Mouse (Mus musculus) Patski (cell line): ENCODE results near the gene Mcrs1. TPM values are rescaled to one million over a fixed set of nuclear protein-coding genes. Genes with fewer than 3 reads are reported as not detected.

ENCODE experiments used
- ATAC-seq: fragments of 100-300 bp; one replicate; pipeline ENCODE4 v1.8.0; 2021
- CTCF ChIA-PET: fragments of 350-600 bp; sonication (Branson Sonifier 250); formaldehyde crosslinking; loops from one replicate; lab custom pipeline; 2022; ENCODE audit warnings: inconsistent platforms; lab: Charles Lee
- POLR2A ChIA-PET: fragments of 350-600 bp; sonication (Branson Sonifier 250); formaldehyde crosslinking; loops from one replicate; lab custom pipeline; 2022; ENCODE audit warnings: antibody characterized with exemption, inconsistent platforms; lab: Charles Lee
- DNase-seq: peaks from one replicate; pipeline ENCODE4 v3.0.0-alpha.2; 2011; ENCODE audit warnings: low read depth, low spot score
- H3K27me3 ChIP-seq: fragments of 371-371 bp; one replicate; pipeline ENCODE4 v1.5.1; 2021
- CTCF ChIP-seq: fragments of 100-300 bp; IDR thresholded peaks from one replicate; pipeline ENCODE4 v1.5.1; 2021
- in situ Hi-C: fragments of 300-500 bp; cut with MboI; formaldehyde crosslinking; loops from 3 replicates; pipeline ENCODE4 v1.11.1; 2018; ENCODE audit warnings: low pct_unique_long_range_greater_than_20kb, mixed read lengths
- polyA plus RNA-seq: library from polyadenylated mRNA; unstranded; gene quantifications from one replicate; pipeline ENCODE4 v1.2.3, GENCODE M21; 2021

Mcrs1 gene
- polyA plus RNA-seq, 1 experiment from 2014 or later: 69.7 TPM

GRCm38 (mm10) chr15:99214941-99215340 is 36.8 kb downstream of the Mcrs1 start:
- in situ Hi-C loops: loop anchor here (5.0 kb wide), 1 partner anchor 57 kb away; no protein-coding TSS in a partner anchor

GRCm38 (mm10) chr15:99213183-99213582 is 38.6 kb downstream of the Mcrs1 start:
- H3K27me3 ChIP-seq: no peaks in the 10 kb centered on the region
- no peak for ATAC-seq
- DNase-seq: no peak
- POLR2A ChIA-PET: interaction anchor here (0.6 to 0.7 kb wide), 2 partner anchors 47 to 52 kb away, joined by 3 read pairs; no protein-coding TSS in a partner anchor
- CTCF ChIA-PET: interaction anchor here (1.1 kb wide), 1 partner anchor 13 kb away, joined by 3 read pairs; no protein-coding TSS in a partner anchor
- in situ Hi-C loops: loop anchor here (5.0 kb wide), 1 partner anchor 59 kb away; no protein-coding TSS in a partner anchor
- TF ChIP-seq CTCF: no peak

More at GRCm38 (mm10) chr15:99214941-99215340, 36.8 kb downstream of the Mcrs1 start:
- CTCF ChIA-PET: interaction anchor here (1.1 kb wide), 1 partner anchor 51 kb away, joined by 5 read pairs; no protein-coding TSS in a partner anchor
- POLR2A ChIA-PET: interaction anchor here (1.3 kb wide), 1 partner anchor 38 kb away, joined by 3 read pairs; no protein-coding TSS in a partner anchor
- no peak for TF ChIP-seq CTCF
- H3K27me3 ChIP-seq: no peaks in the 10 kb centered on the region
- DNase-seq (no peak), ATAC-seq (no peak)

GRCm38 (mm10) chr15:99205959-99206358 is 45.8 kb downstream of the Mcrs1 start:
- in situ Hi-C loops: no loop called here
- no peaks in the 10 kb centered on the region for H3K27me3 ChIP-seq
- POLR2A ChIA-PET: no interaction called here
- CTCF ChIA-PET: no interaction called here
- no peak for TF ChIP-seq CTCF
- DNase-seq (no peak), ATAC-seq (no peak)

GRCm38 (mm10) chr15:99198761-99199160 is 53.0 kb downstream of the Mcrs1 start:
- in situ Hi-C loops: no loop called here
- POLR2A ChIA-PET: no interaction called here
- DNase-seq: no peak
- no peaks in the 10 kb centered on the region for H3K27me3 ChIP-seq
- peak; percentile 67 for TF ChIP-seq CTCF
- ATAC-seq: no peak
- CTCF ChIA-PET: interaction anchor here (1.2 to 1.3 kb wide), 2 partner anchors 13 to 198 kb away, joined by 3 to 4 read pairs; no protein-coding TSS in a partner anchor

- POLR2A ChIA-PET: no interaction called here
Measured at GRCm38 (mm10) chr15:99195043-99195442, 56.7 kb downstream of the Mcrs1 start.

GRCm38 (mm10) chr15:99194358-99194757 is 57.4 kb downstream of the Mcrs1 start:
- ChIA-PET POLR2A (no interaction called here), CTCF (no interaction called here)
- no peaks in the 10 kb centered on the region for H3K27me3 ChIP-seq
- in situ Hi-C loops: no loop called here
- DNase-seq (no peak), ATAC-seq (no peak)
- TF ChIP-seq CTCF: no peak

More at GRCm38 (mm10) chr15:99195043-99195442, 56.7 kb downstream of the Mcrs1 start:
- no peak for TF ChIP-seq CTCF
- DNase-seq: no peak
- no peak for ATAC-seq
- CTCF ChIA-PET: no interaction called here
- in situ Hi-C loops: no loop called here
- no peaks in the 10 kb centered on the region for H3K27me3 ChIP-seq

Other genes with a start within 250 kb of the Mcrs1 start
- gene Tuba1c, start 222.1 kb downstream of the Mcrs1 start, polyA plus RNA-seq: 210 TPM
- gene Prph, start 196.8 kb downstream of the Mcrs1 start, polyA plus RNA-seq: 0.76 TPM
- gene Troap, start 177.4 kb downstream of the Mcrs1 start, polyA plus RNA-seq: 23.7 TPM
- 0.24 TPM for gene C1ql4, start 164.1 kb downstream of the Mcrs1 start, polyA plus RNA-seq
- gene Dnajc22, start 158.8 kb downstream of the Mcrs1 start, polyA plus RNA-seq: 1.9 TPM
- 43.8 TPM for gene Spats2, start 126.0 kb downstream of the Mcrs1 start, polyA plus RNA-seq
- gene Kcnh3, start 27.1 kb downstream of the Mcrs1 start, polyA plus RNA-seq: 11.0 TPM
- 101 TPM for gene Prpf40b, start 43.1 kb upstream of the Mcrs1 start, polyA plus RNA-seq
- 0.67 TPM for gene Fam186b, start 43.9 kb upstream of the Mcrs1 start, polyA plus RNA-seq
- gene Fmnl3, start 118.5 kb upstream of the Mcrs1 start, polyA plus RNA-seq: 99.2 TPM
- 509 TPM for gene Tmbim6, start 140.9 kb upstream of the Mcrs1 start, polyA plus RNA-seq
- 10.8 TPM for gene Nckap5l, start 205.8 kb upstream of the Mcrs1 start, polyA plus RNA-seq
- gene Bcdin3d, start 222.8 kb upstream of the Mcrs1 start, polyA plus RNA-seq: 9.3 TPM